Mouse (Mus musculus) lung, postnatal 4 days (tissue): ENCODE data around the gene 4930524B15Rik.
"Not testable (repeated sequence)": the region's sequence is repeated elsewhere in the genome, so short reads cannot be mapped to it uniquely, and the experiment has no call there.

ENCODE experiments used
- DNase-seq, 2 experiments: peaks; one replicate each; pipeline ENCODE4 v3.0.0; 2021

4930524B15Rik gene

DNA sequence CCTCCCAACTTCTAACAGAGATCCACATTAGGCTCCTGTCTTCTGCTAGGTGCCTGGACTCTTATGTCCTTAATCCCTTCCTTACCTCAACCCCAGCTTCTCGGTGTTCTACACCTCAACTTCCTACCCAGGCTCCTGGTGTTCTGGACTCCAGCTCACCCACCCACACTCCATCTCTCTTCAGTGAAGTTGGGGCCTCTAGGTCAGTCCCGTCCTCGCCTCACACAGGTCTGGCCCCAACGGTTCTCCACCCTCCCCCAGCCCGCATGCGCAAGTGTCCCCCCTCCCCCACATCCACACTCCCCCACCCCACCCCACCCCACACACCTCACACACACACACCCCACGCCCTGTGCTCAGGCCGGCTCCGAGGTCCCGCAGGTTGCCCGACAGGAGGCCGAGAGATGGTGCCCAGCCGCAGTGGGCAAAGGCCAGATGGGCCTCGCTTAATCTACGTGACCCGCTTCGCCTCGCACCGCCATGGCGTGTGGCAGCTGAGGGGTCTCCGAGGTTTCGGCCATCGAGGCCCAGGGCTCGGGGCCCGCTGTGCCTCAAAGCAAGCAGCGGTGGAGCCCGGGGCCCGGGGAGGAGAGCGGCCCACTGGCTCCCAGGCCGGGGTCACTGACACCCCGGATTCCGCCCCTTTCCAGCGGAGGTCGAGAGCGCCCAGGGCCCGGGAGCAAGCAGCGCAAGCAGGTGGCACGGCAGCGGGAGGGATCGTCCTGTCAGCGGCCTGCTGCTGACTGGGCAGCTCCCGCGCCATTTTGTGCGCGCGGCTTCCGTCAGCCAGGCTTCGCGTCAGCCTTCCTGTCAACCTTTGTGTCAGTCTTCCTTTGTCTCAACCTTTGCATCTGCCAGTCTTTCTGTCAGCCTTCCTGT is at the start of gene 4930524B15Rik:
TSS of gene 4930524B15Rik (plus strand) at position 337 of the 879 bp plus-strand sequence.
- DNase-seq: peak in 1 of 2 experiments; percentile 60

- DNase-seq: no peak
Measured at GRCm38 (mm10) chr11:31917769-31918168, 47.6 kb upstream of the 4930524B15Rik start.

GRCm38 (mm10) chr11:31930051-31930450 is 35.3 kb upstream of the 4930524B15Rik start:
- no peak for DNase-seq

DNA sequence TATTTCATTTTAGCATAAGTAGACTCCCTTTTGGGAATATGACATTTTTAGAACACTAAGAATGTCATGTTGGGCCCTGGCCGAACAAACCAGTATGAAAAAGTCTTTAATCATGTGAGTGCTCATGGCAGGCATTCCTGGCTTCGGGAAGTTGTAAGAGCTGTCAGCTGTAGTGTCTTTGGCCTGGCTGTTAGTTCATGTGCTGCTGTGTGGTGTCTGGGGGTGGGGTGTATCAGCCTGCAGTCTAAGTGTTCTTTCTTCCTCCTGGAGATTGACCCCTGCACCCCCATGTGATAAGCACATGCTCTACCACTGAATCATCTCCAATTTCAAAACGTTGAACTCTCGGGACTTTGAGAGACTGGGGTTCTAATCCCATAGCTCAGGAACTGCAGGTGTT is 29.7 kb upstream of the 4930524B15Rik start:
- no peak for DNase-seq

GRCm38 (mm10) chr11:31936910-31937525 is 28.4 kb upstream of the 4930524B15Rik start:
- DNase-seq: no peak

GRCm38 (mm10) chr11:31940898-31941639 is 24.3 kb upstream of the 4930524B15Rik start:
- DNase-seq: no peak

DNA sequence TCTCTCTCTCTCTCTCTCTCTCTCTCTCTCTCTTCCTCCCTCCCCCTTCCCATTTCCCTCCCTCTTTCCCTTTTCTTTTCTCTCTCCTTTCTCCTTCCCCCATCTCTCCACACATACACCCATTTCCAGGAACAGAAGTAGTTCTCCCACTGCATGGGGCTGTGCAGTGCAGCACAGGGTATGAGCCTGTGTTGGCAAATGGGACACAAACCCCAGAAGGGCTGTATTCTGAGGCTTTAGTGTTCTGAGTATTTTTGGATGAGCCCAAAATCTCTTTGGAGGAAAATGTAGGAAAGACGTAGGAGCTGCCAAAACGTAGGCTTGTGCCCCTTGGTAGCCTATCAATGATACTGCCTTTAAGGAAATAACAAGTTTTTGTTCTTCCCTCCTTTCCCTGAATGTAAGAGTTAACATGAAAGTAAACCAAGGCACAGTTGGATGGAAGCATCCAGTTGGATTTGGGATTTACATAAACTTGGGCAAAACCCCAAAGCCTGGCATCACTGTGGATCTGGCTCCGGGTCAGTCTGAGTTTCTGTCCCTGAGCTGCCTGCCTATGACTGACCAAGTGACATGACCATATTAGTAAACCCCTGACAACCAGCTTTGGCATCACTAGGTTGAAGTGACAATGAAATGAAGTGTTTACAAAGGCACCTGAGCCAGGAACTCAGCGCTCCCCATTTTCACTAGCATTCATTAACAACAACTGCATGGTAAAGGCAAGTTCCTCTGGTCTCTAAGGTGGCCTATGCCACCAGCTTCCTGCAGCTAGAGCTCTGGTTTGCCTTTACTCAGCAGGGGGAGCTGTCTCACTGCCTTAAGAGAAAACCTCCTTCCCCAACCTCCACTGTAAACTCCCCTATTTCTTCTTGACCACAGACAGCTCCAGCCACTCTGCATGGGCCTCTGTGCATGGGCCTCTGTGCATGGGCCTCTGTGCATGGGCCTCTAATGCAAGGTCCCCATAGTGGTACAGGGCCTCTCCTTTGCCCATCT is 23.5 kb upstream of the 4930524B15Rik start:
- DNase-seq: peak in 1 of 2 experiments; percentile 23

GRCm38 (mm10) chr11:31945471-31945870 is 19.9 kb upstream of the 4930524B15Rik start:
- no peak for DNase-seq

- DNase-seq: no peak
Measured at GRCm38 (mm10) chr11:31948462-31949330, 16.7 kb upstream of the 4930524B15Rik start.

DNA sequence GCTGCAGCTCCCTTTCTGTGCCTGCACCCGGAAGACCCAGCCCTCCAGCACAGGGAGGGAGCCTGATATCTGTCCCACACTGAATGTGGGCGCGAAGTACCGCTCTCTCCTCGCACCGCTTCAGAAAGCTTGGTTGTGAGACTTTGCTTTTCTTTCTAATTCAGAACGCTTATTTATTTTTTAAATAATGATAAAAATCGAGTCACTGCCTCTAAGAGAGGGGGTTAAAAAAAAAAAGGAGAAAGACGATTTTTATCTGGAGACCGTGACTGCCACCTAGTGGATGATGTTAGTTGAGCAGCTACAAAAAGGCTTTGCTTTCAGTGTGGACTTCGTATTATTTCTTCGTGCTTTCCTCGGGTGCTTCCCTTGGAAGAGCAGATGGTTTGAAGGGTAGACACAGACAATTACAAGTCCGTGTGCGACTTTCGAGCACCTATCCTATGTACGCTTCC is 16.0 kb upstream of the 4930524B15Rik start:
- DNase-seq: peak; percentile 39 to 76

GRCm38 (mm10) chr11:31960071-31960470 is 5.3 kb upstream of the 4930524B15Rik start:
- no peak for DNase-seq

DNA sequence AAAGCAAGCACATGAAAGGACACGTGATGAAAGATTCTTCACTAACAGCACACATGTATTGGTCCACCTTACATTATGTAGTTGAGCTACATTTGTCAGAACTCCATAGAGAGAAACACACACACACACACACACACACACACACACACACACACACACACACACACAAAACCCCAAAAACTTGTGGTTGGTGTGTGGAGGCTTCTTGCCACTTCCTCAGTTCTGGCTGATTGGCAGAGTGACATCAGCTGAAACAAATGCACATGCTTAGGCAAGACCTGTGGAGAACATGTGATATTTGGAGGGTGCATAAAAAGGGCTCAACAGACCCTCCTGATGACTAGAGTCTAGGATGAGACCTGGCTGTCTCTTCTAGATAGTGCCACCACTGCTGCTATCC is 1.4 kb upstream of the 4930524B15Rik start:
- no peak for DNase-seq

GRCm38 (mm10) chr11:31974132-31974531 is 8.7 kb downstream of the 4930524B15Rik start:
- DNase-seq: no peak

GRCm38 (mm10) chr11:31974826-31975225 is 9.4 kb downstream of the 4930524B15Rik start:
- peak in 1 of 2 experiments; percentile 42 for DNase-seq

GRCm38 (mm10) chr11:31975678-31976077 is 10.3 kb downstream of the 4930524B15Rik start:
- DNase-seq: no peak

DNA sequence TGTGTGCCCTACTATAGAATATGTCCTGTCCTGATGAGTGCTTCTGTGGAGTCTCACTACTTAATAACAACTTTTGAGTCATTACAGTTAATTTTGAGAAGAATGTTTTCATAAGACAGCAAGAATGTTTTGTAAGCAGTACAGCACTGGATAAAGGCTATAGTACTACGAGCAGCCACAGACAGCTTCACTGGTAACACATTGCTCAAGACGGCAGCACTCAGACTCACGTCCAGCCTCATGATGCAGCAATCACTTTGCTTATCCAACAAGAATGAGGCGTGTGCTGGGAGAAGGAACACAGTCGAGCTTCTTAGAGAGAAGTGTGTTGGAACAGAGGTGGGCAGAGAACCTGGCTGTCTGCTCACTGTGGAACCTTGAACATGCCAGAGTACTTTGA is 10.7 kb downstream of the 4930524B15Rik start:
- DNase-seq: no peak

GRCm38 (mm10) chr11:31980089-31980488 is 14.7 kb downstream of the 4930524B15Rik start:
- not testable (repeated sequence) for DNase-seq

- no peak for DNase-seq
Measured at GRCm38 (mm10) chr11:31981830-31982229, 16.4 kb downstream of the 4930524B15Rik start.

DNA sequence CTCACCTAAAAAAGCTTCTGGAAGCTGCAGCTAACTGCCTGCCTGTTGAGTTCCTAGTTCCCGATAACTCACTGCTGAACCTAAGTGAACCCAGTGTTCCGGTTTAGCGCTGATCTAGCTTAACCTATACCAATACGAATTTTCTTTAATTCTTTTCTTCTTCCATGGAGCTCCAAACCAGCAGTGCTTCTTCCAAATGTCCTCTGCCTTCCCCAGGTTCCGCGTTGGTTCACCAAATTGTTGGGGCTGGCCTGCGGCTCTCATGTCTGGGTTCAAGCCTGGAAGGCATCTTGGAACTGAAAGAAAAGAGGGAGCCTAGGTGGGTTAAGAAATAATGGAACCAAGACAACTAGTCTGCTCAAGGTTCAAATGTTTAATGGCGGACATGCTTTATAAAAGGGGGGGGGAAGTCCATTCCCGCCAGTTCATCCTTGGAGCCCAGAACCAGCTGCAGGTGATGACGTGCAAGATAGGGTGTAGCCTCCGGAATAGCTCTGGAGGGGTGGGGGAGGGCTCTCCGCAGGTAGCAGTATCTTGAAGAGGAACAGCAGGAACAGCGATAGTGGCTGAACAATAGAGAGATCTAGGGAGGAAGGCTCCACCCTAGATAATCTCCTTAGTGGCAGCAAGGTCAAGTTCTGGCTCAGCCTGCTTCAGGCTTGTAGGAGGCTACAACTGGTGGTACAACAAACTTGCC is 17.0 kb downstream of the 4930524B15Rik start:
- not testable (repeated sequence) for DNase-seq

DNA sequence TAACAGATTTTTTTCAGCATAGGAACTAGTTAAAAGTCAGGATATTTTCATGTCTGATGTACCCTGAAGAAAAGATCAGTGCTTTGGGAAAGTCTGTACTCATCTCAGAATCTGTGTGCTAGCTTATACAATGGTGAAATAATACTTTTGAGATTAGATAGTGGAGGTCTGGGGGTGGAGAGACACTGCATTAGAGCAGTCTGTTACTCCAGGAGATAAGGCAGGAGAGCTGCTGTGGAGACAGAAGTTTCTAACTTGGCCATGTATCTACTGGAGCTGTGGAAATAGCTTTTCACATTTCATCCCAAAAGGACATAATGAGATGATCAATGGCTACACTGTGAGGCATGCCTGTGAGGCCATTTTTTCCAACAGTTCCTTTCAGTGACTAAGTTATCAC is 17.9 kb downstream of the 4930524B15Rik start:
- DNase-seq: no peak
